9 mouse cellular contexts compared by ENCODE assay signal in genomic region chr1:159523578-159523977, GRCm38 (mm10). TPM values are rescaled to one million over a fixed set of nuclear protein-coding genes. Genes with fewer than 3 reads are reported as not detected.
DNase-seq lines count a peak whose midpoint lies in the region; ATAC-seq lines count a peak whose summit lies in the region.
"Had no signal": no experiment of that assay in that cellular context is flagged by ENCODE, and none has a peak within 500 bp of the region (broad histone marks: within the 10 kb centered on the region; RNA-seq: fewer than 3 reads in every experiment).

Tnr (plus strand) TSS chr1:159523769.

- no peak for DNase-seq in adrenal gland, adult 8-10 months
- no peak for DNase-seq in adrenal gland, adult 2 months
- DNase-seq in ZHBTc4 (ENCODE audit: low read depth, low spot score) = peak; percentile 44
- peak; percentile 78 for DNase-seq in embryo, embryonic 11 days
- DNase-seq in hindbrain, embryonic 10.5 days (ENCODE audit: low spot score) = peak; percentile 51
- peak; percentile 77 for DNase-seq in left cerebral cortex, adult 11 months (ENCODE audit: low spot score)
- peak; percentile 93 for DNase-seq in midbrain, embryonic 11.5 days (ENCODE audit: low spot score, missing footprints)

- no peaks in the 10 kb centered on the region for H3K9me3 ChIP-seq in hindbrain, embryonic 10.5 days
- no peaks in the 10 kb centered on the region for H3K9me3 ChIP-seq in midbrain, embryonic 11.5 days (ENCODE audit: control insufficient read depth, low read length)
- H3K9me3 ChIP-seq in stomach, embryonic 15.5 days = no peaks in the 10 kb centered on the region
- H3K9me3 ChIP-seq: liver, embryonic 13.5 days had no signal

- peak within 1 kb of the TSS; percentile 40 for H3K4me3 ChIP-seq in hindbrain, embryonic 10.5 days
- peak within 1 kb of the TSS; percentile 19 for H3K4me3 ChIP-seq in midbrain, embryonic 11.5 days (ENCODE audit: low read depth, low read length)
- no peak within 1 kb of the TSS for H3K4me3 ChIP-seq in stomach, embryonic 15.5 days (replicated peaks)
- H3K4me3 ChIP-seq: liver, embryonic 13.5 days had no signal

- H3K4me2 ChIP-seq in midbrain, embryonic 11.5 days = peak within 1 kb of the TSS; percentile 45
- H3K4me2 ChIP-seq in stomach, embryonic 15.5 days = peak within 1 kb of the TSS; percentile 25; the same call in 1 of the 2 replicates
- H3K4me2 ChIP-seq: liver, embryonic 13.5 days had no signal

- H3K27ac ChIP-seq in hindbrain, embryonic 10.5 days = peak within 1 kb of the TSS; percentile 40; the same call in 1 of the 2 replicates
- H3K27ac ChIP-seq in midbrain, embryonic 11.5 days (ENCODE audit: low read depth, low read length) = no peak within 1 kb of the TSS
- H3K27ac ChIP-seq in stomach, embryonic 15.5 days = no peak within 1 kb of the TSS
- H3K27ac ChIP-seq: liver, embryonic 13.5 days had no signal

- H3K9ac ChIP-seq in midbrain, embryonic 11.5 days (ENCODE audit: low read length) = peak within 1 kb of the TSS; percentile 25; the same call in 1 of the 2 replicates
- H3K9ac ChIP-seq in stomach, embryonic 15.5 days = no peak within 1 kb of the TSS
- H3K9ac ChIP-seq: liver, embryonic 13.5 days had no signal

- H3K4me1 ChIP-seq in hindbrain, embryonic 10.5 days (replicated peaks) = peaks cover 13% of the 10 kb centered on the region
- H3K4me1 ChIP-seq in midbrain, embryonic 11.5 days (ENCODE audit: control insufficient read depth, insufficient read depth, low read length) = peaks cover 6% of the 10 kb centered on the region; the same call in 1 of the 2 replicates
- H3K4me1 ChIP-seq in stomach, embryonic 15.5 days = peaks cover 2% of the 10 kb centered on the region; the same call in 1 of the 2 replicates
- H3K4me1 ChIP-seq: liver, embryonic 13.5 days had no signal

- no peaks in the 10 kb centered on the region for H3K36me3 ChIP-seq in hindbrain, embryonic 10.5 days
- H3K36me3 ChIP-seq in midbrain, embryonic 11.5 days (ENCODE audit: control insufficient read depth, insufficient read depth, low read length) = no peaks in the 10 kb centered on the region
- H3K36me3 ChIP-seq in stomach, embryonic 15.5 days = no peaks in the 10 kb centered on the region
- H3K36me3 ChIP-seq: liver, embryonic 13.5 days had no signal

- peaks cover 12% of the 10 kb centered on the region for H3K27me3 ChIP-seq in hindbrain, embryonic 10.5 days (ENCODE audit: insufficient read depth, poor library complexity, severe bottlenecking)
- no peaks in the 10 kb centered on the region for H3K27me3 ChIP-seq in midbrain, embryonic 11.5 days (ENCODE audit: control insufficient read depth, insufficient read depth, low read length)
- 0 out of 2 replicates have a peak, but pooled peaks cover 7% of the 10 kb centered on the region for H3K27me3 ChIP-seq in stomach, embryonic 15.5 days (replicated peaks)

- ATAC-seq in midbrain, embryonic 11.5 days (ENCODE audit: low FRiP score) = peak; percentile 65
- ATAC-seq in stomach, embryonic 15.5 days (ENCODE audit: insufficient read depth, low FRiP score, low read depth) = no peak

- WGBS in hindbrain, embryonic 10.5 days = 2% methylated on average over 8 of the region's 8 CpGs
- WGBS in midbrain, embryonic 11.5 days = 2% methylated on average over 8 of the region's 8 CpGs
- 6% methylated on average over 8 of the region's 8 CpGs for whole genome bisulfite sequencing in stomach, embryonic 15.5 days

RNA-seq across cellular contexts. Expression of gene Tnr, which starts in this region (rescaled TPM):
- total RNA-seq in adrenal gland, adult 8-10 months (2022) = 10 to 100 TPM in 3 of 4 experiments, 1 to 10 TPM in 1; 8.6 to 12.9 (median 11.0) TPM
- 1 to 10 TPM; 3.3 to 5.2 TPM for total RNA-seq in adrenal gland, adult 2 months (2021)
- 0.40 and 0.97 TPM in 2 replicates for polyA plus RNA-seq in adrenal gland, adult 2 months (2012; rRNA removed)
- polyA plus RNA-seq in hindbrain, embryonic 10.5 days (2016; fragmentation: Nextera tagmentation; extraction: Ambion mirVana) = 0.10 and 0.20 TPM in 2 replicates
- 0.16 and 0.77 TPM in 2 replicates for polyA plus RNA-seq in midbrain, embryonic 11.5 days (2014; fragmentation: Nextera tagmentation; extraction: Ambion mirVana)
- polyA plus RNA-seq in stomach, embryonic 15.5 days (2015; fragmentation: Nextera tagmentation; extraction: Ambion mirVana) = 0.52 and 0.69 TPM in 2 replicates

Comparison
In these comparisons a context has a peak if more than half of its experiments do, and no peak if none do; other contexts are left out.
1. Peak in DNase-seq, H3K4me3 ChIP-seq and H3K27ac ChIP-seq in hindbrain, embryonic 10.5 days; RNA of the gene not detected or under 1 TPM.
2. Peak in DNase-seq, ATAC-seq, H3K4me3 ChIP-seq, H3K9ac ChIP-seq and H3K4me2 ChIP-seq in midbrain, embryonic 11.5 days; RNA of the gene not detected or under 1 TPM.
3. DNase-seq: peak in ZHBTc4 (single experiment), embryo, embryonic 11 days (single experiment) and left cerebral cortex, adult 11 months (single experiment); none in adrenal gland, adult 8-10 months (single experiment) and adrenal gland, adult 2 months (single experiment).